Mouse (Mus musculus) cerebellum, postnatal 14 days (tissue): ENCODE data around the gene Micu1.

Source experiments
- DNase-seq, 2 experiments: peaks; one replicate each; pipeline ENCODE4 v3.0.0; 2021; ENCODE audit warnings: mixed read lengths in 2 of 2

The Micu1 gene

GRCm38 (mm10) chr10:59724634-59725033, 22.4 kb downstream of the Micu1 start:
- no peak for DNase-seq

- peak in 1 of 2 experiments; percentile 49 for DNase-seq
These were observed 25.0 kb downstream of the Micu1 start for GRCm38 (mm10) chr10:59727251-59727650.

GRCm38 (mm10) chr10:59729261-59729660, 27.0 kb downstream of the Micu1 start:
- DNase-seq: peak in 1 of 2 experiments; percentile 22

- peak; percentile 22 to 59 for DNase-seq
These were observed 27.6 kb downstream of the Micu1 start for GRCm38 (mm10) chr10:59729842-59730241.

- peak in 1 of 2 experiments; percentile 42 for DNase-seq
These were observed 33.8 kb downstream of the Micu1 start for GRCm38 (mm10) chr10:59736027-59736598.

- no peak for DNase-seq
These were observed 39.2 kb downstream of the Micu1 start for GRCm38 (mm10) chr10:59741448-59741847.

- no peak for DNase-seq
These were observed 41.1 kb downstream of the Micu1 start for GRCm38 (mm10) chr10:59743397-59743796.

- DNase-seq: no peak
These were observed 41.7 kb downstream of the Micu1 start for GRCm38 (mm10) chr10:59743969-59744368.

- DNase-seq: no peak
These were observed 45.1 kb downstream of the Micu1 start for GRCm38 (mm10) chr10:59747334-59747733.

GRCm38 (mm10) chr10:59748699-59749200, 46.5 kb downstream of the Micu1 start:
- DNase-seq: no peak

- no peak for DNase-seq
These were observed 51.3 kb downstream of the Micu1 start for GRCm38 (mm10) chr10:59753538-59754069.

GRCm38 (mm10) chr10:59754104-59754503, 51.8 kb downstream of the Micu1 start:
- no peak for DNase-seq

- no peak for DNase-seq
These were observed 52.6 kb downstream of the Micu1 start for GRCm38 (mm10) chr10:59754901-59755300.

- DNase-seq: no peak
These were observed 53.4 kb downstream of the Micu1 start for GRCm38 (mm10) chr10:59755681-59756080.

- no peak for DNase-seq
These were observed 53.8 kb downstream of the Micu1 start for GRCm38 (mm10) chr10:59756090-59756489.

GRCm38 (mm10) chr10:59756570-59756969, 54.3 kb downstream of the Micu1 start:
- no peak for DNase-seq

- no peak for DNase-seq
These were observed 62.5 kb downstream of the Micu1 start for GRCm38 (mm10) chr10:59764781-59765180.

GRCm38 (mm10) chr10:59768369-59769079, 66.2 kb downstream of the Micu1 start:
- no peak for DNase-seq

GRCm38 (mm10) chr10:59771375-59772048, 69.2 kb downstream of the Micu1 start:
- DNase-seq: no peak

GRCm38 (mm10) chr10:59772049-59772397, 69.7 kb downstream of the Micu1 start:
- DNase-seq: no peak

- no peak for DNase-seq
These were observed 71.3 kb downstream of the Micu1 start for GRCm38 (mm10) chr10:59773441-59774140.

GRCm38 (mm10) chr10:59774141-59774534, 71.9 kb downstream of the Micu1 start:
- no peak for DNase-seq

GRCm38 (mm10) chr10:59777246-59777645, 75.0 kb downstream of the Micu1 start:
- DNase-seq: no peak
